Mouse (Mus musculus): ENCODE results near the gene Ogfrl1.

Gene Ogfrl1

GRCm38 (mm10) chr1:23352895-23353294 lies 44.7 kb downstream of the Ogfrl1 start:
- no peak for DNase-seq (ENCODE audit: extremely low read depth, insufficient read length, low spot score)

GRCm38 (mm10) chr1:23351756-23352155 lies 45.8 kb downstream of the Ogfrl1 start:
- no peak for DNase-seq (ENCODE audit: extremely low read depth, insufficient read length, low spot score)

- DNase-seq (ENCODE audit: extremely low read depth, insufficient read length, low spot score): no peak
Observed at GRCm38 (mm10) chr1:23345633-23346032, 51.9 kb downstream of the Ogfrl1 start.

- DNase-seq (ENCODE audit: extremely low read depth, insufficient read length, low spot score): no peak
Observed at GRCm38 (mm10) chr1:23342864-23343263, 54.7 kb downstream of the Ogfrl1 start.

- no peak for DNase-seq (ENCODE audit: extremely low read depth, insufficient read length, low spot score)
Observed at GRCm38 (mm10) chr1:23342224-23342623, 55.3 kb downstream of the Ogfrl1 start.

GRCm38 (mm10) chr1:23335726-23336363 lies 61.7 kb downstream of the Ogfrl1 start:
- no peak for DNase-seq (ENCODE audit: extremely low read depth, insufficient read length, low spot score)

- DNase-seq (ENCODE audit: extremely low read depth, insufficient read length, low spot score): no peak
Observed at GRCm38 (mm10) chr1:23335050-23335449, 62.5 kb downstream of the Ogfrl1 start.

- no peak for DNase-seq (ENCODE audit: extremely low read depth, insufficient read length, low spot score)
Observed at GRCm38 (mm10) chr1:23332192-23332591, 65.4 kb downstream of the Ogfrl1 start.

GRCm38 (mm10) chr1:23325160-23325559 lies 72.4 kb downstream of the Ogfrl1 start:
- DNase-seq (ENCODE audit: extremely low read depth, insufficient read length, low spot score): no peak

GRCm38 (mm10) chr1:23324226-23324625 lies 73.3 kb downstream of the Ogfrl1 start:
- no peak for DNase-seq (ENCODE audit: extremely low read depth, insufficient read length, low spot score)

- no peak for DNase-seq (ENCODE audit: extremely low read depth, insufficient read length, low spot score)
Observed at GRCm38 (mm10) chr1:23323286-23323685, 74.3 kb downstream of the Ogfrl1 start.

GRCm38 (mm10) chr1:23322208-23322607 lies 75.4 kb downstream of the Ogfrl1 start:
- no peak for DNase-seq (ENCODE audit: extremely low read depth, insufficient read length, low spot score)

- DNase-seq (ENCODE audit: extremely low read depth, insufficient read length, low spot score): no peak
Observed at GRCm38 (mm10) chr1:23321331-23321851, 76.2 kb downstream of the Ogfrl1 start.

- no peak for DNase-seq (ENCODE audit: extremely low read depth, insufficient read length, low spot score)
Observed at GRCm38 (mm10) chr1:23320591-23321195, 76.9 kb downstream of the Ogfrl1 start.
